Mouse (Mus musculus) kidney, adult 2 months (tissue): ENCODE data around the gene Vmn1r142. TPM values are rescaled to one million over a fixed set of nuclear protein-coding genes. Genes with fewer than 3 reads are reported as not detected.
"Not testable (repeated sequence)": the region's sequence is repeated elsewhere in the genome, so short reads cannot be mapped to it uniquely, and the experiment has no call there.

ENCODE experiments used
- DNase-seq: peaks from one replicate; pipeline ENCODE4 v3.0.0; 2021
- H3K27ac ChIP-seq: fragments of 200-500 bp; 2 replicates; pipeline ENCODE4 v1.5.1; 2012; ENCODE audit warnings: low read depth, low read length, control low read depth, inconsistent platforms; ENCODE audit not compliant: insufficient read depth
- H3K27me3 ChIP-seq: fragments of 200-500 bp; replicated peaks from 2 replicates; pipeline ENCODE4 v1.6.1; 2012; ENCODE audit warnings: mild to moderate bottlenecking, moderate library complexity, low read length, inconsistent platforms; ENCODE audit not compliant: control insufficient read depth, insufficient read depth
- H3K36me3 ChIP-seq: fragments of 200-500 bp; 2 replicates; pipeline ENCODE4 v1.6.1; 2012; ENCODE audit warnings: mild to moderate bottlenecking, moderate library complexity, low read length, inconsistent platforms; ENCODE audit not compliant: control insufficient read depth, insufficient read depth
- H3K4me1 ChIP-seq: fragments of 200-500 bp; 2 replicates; pipeline ENCODE4 v1.6.1; 2011; ENCODE audit warnings: low read length; ENCODE audit not compliant: control insufficient read depth, insufficient read depth
- H3K4me3 ChIP-seq: fragments of 200-500 bp; 2 replicates; pipeline ENCODE4 v1.5.1; 2011; ENCODE audit warnings: mild to moderate bottlenecking, low read depth, low read length, control low read depth; ENCODE audit not compliant: insufficient read depth
- WGBS: fragments of 180-500 bp; shearing (Covaris S2); methylation state at CpG from one replicate; pipeline ENCODE4 v1.1.7; 2018; 5-methylcytosine and 5-hydroxymethylcytosine counted together
- polyA plus RNA-seq: library from polyadenylated mRNA; depleted of rRNA; stranded (reverse); fragments of >200 nt; gene quantifications from 2 replicates; pipeline ENCODE4 v1.2.3, GENCODE M21; 2012; rRNA removed

The Vmn1r142 gene
- polyA plus RNA-seq, result not detected in 2 replicates

DNA sequence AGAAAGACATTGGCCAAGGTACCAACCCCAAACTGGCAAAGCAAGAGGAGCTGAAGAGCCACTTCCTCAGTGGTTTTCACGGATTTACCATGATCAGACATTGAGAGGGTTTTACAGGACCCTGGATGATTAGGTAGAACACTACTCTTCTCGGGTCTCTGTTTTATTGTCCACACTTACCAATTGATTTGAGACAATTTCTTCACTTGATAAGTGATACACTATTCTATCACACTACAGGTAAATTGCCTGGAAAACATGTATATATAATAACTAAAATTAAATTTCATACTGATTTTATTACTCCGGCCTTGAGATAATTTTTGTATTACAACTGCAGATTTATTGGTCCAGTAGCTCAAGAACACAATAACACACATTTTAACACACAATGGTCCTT is at the start of gene Vmn1r142:
Vmn1r142 (minus strand) TSS at position 101 of the 400 bp plus-strand sequence.
- H3K36me3 ChIP-seq, H3K27me3 ChIP-seq, H3K27ac ChIP-seq, DNase-seq, H3K4me1 ChIP-seq, H3K4me3 ChIP-seq: not testable (repeated sequence)
- WGBS, result no CpG with 5 or more reads among the region's 3 CpGs

DNA sequence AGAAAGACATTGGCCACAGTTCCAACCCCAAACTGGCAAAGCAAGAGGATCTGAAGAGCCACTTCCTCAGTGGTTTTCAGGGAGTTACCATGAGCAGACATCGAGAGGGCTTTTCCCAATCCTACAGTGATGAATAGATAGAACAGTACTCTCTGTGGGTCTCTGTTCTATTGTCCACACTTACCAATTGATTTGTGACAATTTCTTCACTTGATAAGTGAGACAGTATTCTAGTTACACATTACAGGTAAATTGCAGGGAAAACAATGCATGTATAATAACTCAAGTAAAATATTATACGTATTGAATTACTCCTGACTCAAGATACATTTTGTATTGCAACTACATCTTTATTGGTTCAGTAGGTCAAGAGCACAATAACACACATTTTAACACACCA is 37.3 kb upstream of the Vmn1r142 start, which contains the start of gene Gm8653:
Gm8653 (minus strand) TSS at position 101 of the 400 bp plus-strand sequence.
- H3K4me1 ChIP-seq, DNase-seq, H3K4me3 ChIP-seq, H3K36me3 ChIP-seq, H3K27me3 ChIP-seq, H3K27ac ChIP-seq: not testable (repeated sequence)
- no CpG with 5 or more reads among the region's 2 CpGs for WGBS

DNA sequence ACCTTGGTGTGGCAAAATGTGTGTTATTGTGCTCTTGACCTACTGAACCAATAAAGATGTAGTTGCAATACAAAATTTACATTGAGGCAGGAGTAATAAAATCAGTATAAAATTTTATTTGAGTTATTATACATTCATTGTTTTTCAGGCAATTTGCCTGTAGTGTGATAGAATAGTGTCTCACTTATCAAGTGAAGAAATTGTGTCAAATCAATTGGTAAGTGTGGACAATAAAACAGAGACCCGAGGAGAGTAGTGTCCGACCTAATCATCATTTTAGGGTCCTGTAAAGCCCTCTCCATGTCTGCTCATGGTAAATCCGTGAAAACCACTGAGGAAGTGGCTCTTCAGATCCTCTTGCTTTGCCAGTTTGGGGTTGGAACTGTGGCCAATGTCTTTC is 25.2 kb upstream of the Vmn1r142 start, which contains the start of gene Vmn1r143:
Vmn1r143 (plus strand) TSS at position 301 of the 400 bp plus-strand sequence.
- WGBS, result no CpG with 5 or more reads among the region's 3 CpGs
- DNase-seq, H3K27ac ChIP-seq, H3K4me3 ChIP-seq, H3K27me3 ChIP-seq, H3K4me1 ChIP-seq, H3K36me3 ChIP-seq: not testable (repeated sequence)

DNA sequence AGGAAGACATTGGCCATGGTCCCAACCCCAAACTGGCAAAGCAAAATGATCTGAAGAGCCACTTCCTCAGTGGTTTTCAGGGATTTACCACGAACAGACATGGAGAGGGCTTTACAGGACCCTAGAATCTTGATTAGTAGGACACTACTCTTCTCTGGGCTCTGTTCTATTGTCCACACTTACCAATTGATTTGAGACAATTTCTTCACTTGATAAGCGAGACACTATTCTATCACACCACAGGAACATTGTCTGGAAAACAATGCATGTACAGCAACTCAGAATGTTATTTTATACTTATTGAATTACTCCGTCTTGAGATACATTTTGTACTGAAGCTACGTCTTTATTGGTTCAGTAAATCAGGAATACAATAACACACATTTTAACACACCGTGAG is 29.2 kb downstream of the Vmn1r142 start, which contains the start of gene Gm10666:
Gm10666 (minus strand) TSS at position 101 of the 400 bp plus-strand sequence.
- no CpG with 5 or more reads among the region's 5 CpGs for WGBS
- not testable (repeated sequence) for H3K27me3 ChIP-seq, H3K27ac ChIP-seq, H3K36me3 ChIP-seq, H3K4me3 ChIP-seq, H3K4me1 ChIP-seq, DNase-seq

DNA sequence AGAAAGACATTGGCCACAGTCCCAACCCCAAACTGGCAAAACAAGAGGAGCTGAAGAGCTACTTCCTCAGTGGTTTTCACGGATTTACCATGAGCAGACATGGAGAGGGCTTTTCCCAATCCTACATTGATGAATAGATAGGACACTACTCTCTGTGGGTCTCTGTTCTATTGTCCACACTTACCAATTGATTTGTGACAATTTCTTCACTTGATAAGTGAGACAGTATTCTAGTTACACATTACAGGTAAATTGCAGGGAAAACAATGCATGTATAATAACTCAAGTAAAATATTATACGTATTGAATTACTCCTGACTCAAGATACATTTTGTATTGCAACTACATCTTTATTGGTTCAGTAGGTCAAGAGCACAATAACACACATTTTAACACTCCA is 45.7 kb downstream of the Vmn1r142 start, which contains the start of gene Gm16451:
Gm16451 (minus strand) TSS at position 101 of the 400 bp plus-strand sequence.
- not testable (repeated sequence) for H3K4me3 ChIP-seq, H3K27me3 ChIP-seq, H3K27ac ChIP-seq, H3K36me3 ChIP-seq, H3K4me1 ChIP-seq, DNase-seq
- WGBS, result no CpG with 5 or more reads among the region's 2 CpGs

Other genes with a start within 250 kb of the Vmn1r142 start
- gene Gm5891, start 242.7 kb downstream of the Vmn1r142 start, polyA plus RNA-seq, result not detected in 2 replicates
- not detected in 2 replicates for gene Vmn1r137, start 169.4 kb downstream of the Vmn1r142 start, polyA plus RNA-seq
- gene Vmn1r138, start 135.1 kb downstream of the Vmn1r142 start, polyA plus RNA-seq, result not detected in 2 replicates
- gene Gm6176, start 107.7 kb downstream of the Vmn1r142 start, polyA plus RNA-seq, result not detected in 2 replicates
- gene Vmn1r139, start 95.0 kb downstream of the Vmn1r142 start, polyA plus RNA-seq, result not detected in 2 replicates
- gene Gm16451, start 45.8 kb downstream of the Vmn1r142 start, polyA plus RNA-seq, result not detected in 2 replicates
- not detected in 2 replicates for gene Gm10666, start 29.3 kb downstream of the Vmn1r142 start, polyA plus RNA-seq
- gene Vmn1r143, start 25.3 kb upstream of the Vmn1r142 start, polyA plus RNA-seq, result not detected in 2 replicates
- gene Gm8653, start 37.2 kb upstream of the Vmn1r142 start, polyA plus RNA-seq, result not detected in 2 replicates
- not detected in 2 replicates for gene Gm8453, start 65.4 kb upstream of the Vmn1r142 start, polyA plus RNA-seq
- not detected in 2 replicates for gene Gm4187, start 165.7 kb upstream of the Vmn1r142 start, polyA plus RNA-seq
- not detected in 2 replicates for gene Gm8660, start 207.0 kb upstream of the Vmn1r142 start, polyA plus RNA-seq
- gene Vmn1r148, start 249.5 kb upstream of the Vmn1r142 start, polyA plus RNA-seq, result not detected in 2 replicates